Mouse (Mus musculus) olfactory bulb, adult 2 months (tissue): Measurements from ENCODE around the gene Ndufs7.

Experiments used
- CTCF ChIP-seq: fragments of 200-500 bp; IDR thresholded peaks from 2 replicates; pipeline ENCODE4 v1.5.1; 2012; ENCODE audit warnings: low read depth, mild to moderate bottlenecking, low read length, moderate library complexity; ENCODE audit not compliant: insufficient read depth
- POLR2A ChIP-seq: fragments of 200-500 bp; IDR thresholded peaks from 2 replicates; pipeline ENCODE4 v1.6.1; 2012; ENCODE audit warnings: mild to moderate bottlenecking, low read depth, low read length, moderate library complexity; ENCODE audit not compliant: insufficient read depth

DNA sequence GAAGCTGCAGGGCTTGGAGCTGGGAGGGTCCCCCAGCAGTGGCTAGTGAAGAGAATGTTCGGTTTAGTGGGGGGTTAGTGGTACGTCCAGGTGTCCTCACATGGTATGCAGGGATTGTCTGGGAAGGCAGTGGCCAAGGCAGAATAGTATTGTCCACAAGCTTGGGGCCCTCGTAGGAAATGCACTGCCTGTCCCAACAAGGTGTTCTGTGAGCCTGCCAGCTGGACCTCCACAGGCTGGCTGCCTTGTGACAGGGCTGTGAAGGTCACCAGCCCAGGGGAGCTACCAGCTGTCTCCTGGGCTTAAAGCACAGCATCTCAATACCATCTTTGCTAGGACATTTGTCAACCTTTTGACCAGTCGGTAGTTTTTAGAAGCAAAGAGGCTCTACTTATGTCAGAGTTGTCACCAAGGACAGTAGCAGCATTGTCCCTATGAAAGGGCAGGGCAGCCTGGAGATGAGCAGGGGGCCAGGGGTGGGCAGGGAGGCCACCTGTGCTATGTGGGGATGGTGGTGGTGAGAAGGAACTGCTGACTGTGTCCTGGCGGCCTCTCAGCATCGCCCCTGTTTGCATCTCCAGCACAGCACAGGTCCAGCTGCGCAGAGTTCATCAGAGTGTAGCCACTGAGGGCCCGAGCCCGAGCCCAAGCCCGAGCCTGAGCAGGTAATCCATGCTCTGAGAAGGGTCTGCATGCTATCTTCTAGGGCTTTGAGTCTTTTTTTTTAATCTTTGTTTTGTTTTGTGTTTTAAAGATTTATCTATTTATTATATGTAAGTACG lies 3.8 kb downstream of the Ndufs7 start:
- no peak for TF ChIP-seq CTCF
- TF ChIP-seq POLR2A, result no peak
